Mouse (Mus musculus): ENCODE data around the gene Spink2. TPM values are rescaled to one million over a fixed set of nuclear protein-coding genes. Genes with fewer than 3 reads are reported as not detected.
A peak's percentile ranks its signal among the peaks of the same experiment; 100 is the strongest.
"Not testable (repeated sequence)": the region's sequence is repeated elsewhere in the genome, so short reads cannot be mapped to it uniquely, and the experiment has no call there.

The Spink2 gene
- polyA plus RNA-seq, 1 experiment from 2014 or later = 2.3 TPM

GRCm38 (mm10) chr5:77244331-77244987 lies 33.2 kb upstream of the Spink2 start:
- Histone ChIP-seq H3K9me3 (no peaks in the 10 kb centered on the region), H3K4me1 (0 out of 2 replicates have a peak, but pooled peaks cover 4% of the 10 kb centered on the region), H3K27me3 (no peaks in the 10 kb centered on the region), H3K36me3 (no peaks in the 10 kb centered on the region), H3K4me2 (replicated peaks) (no peak overlapping the region), H3K9ac (no peak overlapping the region), H3K4me3 (no peak overlapping the region), H3K27ac (0 out of 2 replicates have a peak overlapping the region, but pooled peaks have one; percentile 23)
- 0 out of 2 replicates have a peak, but pooled peaks have one; percentile 48 for ATAC-seq (ENCODE audit: insufficient number of reproducible peaks, insufficient read depth, low FRiP score, low TSS enrichment)
- 38% methylated on average over 8 of the region's 8 CpGs for WGBS

- Histone ChIP-seq H3K4me1 (no peaks in the 10 kb centered on the region), H3K9me3 (no peaks in the 10 kb centered on the region), H3K36me3 (no peaks in the 10 kb centered on the region), H3K27me3 (no peaks in the 10 kb centered on the region), H3K27ac (no peak overlapping the region), H3K9ac (no peak overlapping the region), H3K4me3 (no peak overlapping the region), H3K4me2 (replicated peaks) (no peak overlapping the region)
- 80% methylated on average over 2 of the region's 2 CpGs for WGBS
- ATAC-seq (ENCODE audit: insufficient number of reproducible peaks, insufficient read depth, low FRiP score, low TSS enrichment) = no peak
These were observed 25.8 kb upstream of the Spink2 start for GRCm38 (mm10) chr5:77237104-77237503.

GRCm38 (mm10) chr5:77234921-77235320 lies 23.6 kb upstream of the Spink2 start:
- Histone ChIP-seq H3K36me3 (no peaks in the 10 kb centered on the region), H3K4me1 (no peaks in the 10 kb centered on the region), H3K4me2 (replicated peaks) (no peak overlapping the region), H3K4me3 (no peak overlapping the region), H3K9ac (no peak overlapping the region), H3K27ac (no peak overlapping the region), H3K9me3 (no peaks in the 10 kb centered on the region), H3K27me3 (no peaks in the 10 kb centered on the region)
- WGBS = 51% methylated on average over 3 of the region's 3 CpGs
- ATAC-seq (ENCODE audit: insufficient number of reproducible peaks, insufficient read depth, low FRiP score, low TSS enrichment) = no peak

GRCm38 (mm10) chr5:77231863-77232262 lies 20.6 kb upstream of the Spink2 start:
- not testable (repeated sequence) for H3K36me3 ChIP-seq; H3K4me3 ChIP-seq; H3K9ac ChIP-seq; H3K4me1 ChIP-seq; ATAC-seq (ENCODE audit: insufficient number of reproducible peaks, insufficient read depth, low FRiP score, low TSS enrichment); H3K9me3 ChIP-seq; H3K4me2 ChIP-seq (replicated peaks); H3K27ac ChIP-seq; H3K27me3 ChIP-seq
- 83% methylated on average over 4 of the region's 4 CpGs for WGBS

GRCm38 (mm10) chr5:77228986-77229385 lies 17.7 kb upstream of the Spink2 start:
- 16% methylated on average over 1 of the region's 1 CpGs for WGBS
- H3K36me3 ChIP-seq = no peaks in the 10 kb centered on the region
- no peak overlapping the region for H3K27ac ChIP-seq
- no peak; the same call in 1 of the 2 replicates for ATAC-seq (ENCODE audit: insufficient number of reproducible peaks, insufficient read depth, low FRiP score, low TSS enrichment)
- no peak overlapping the region for H3K9ac ChIP-seq
- no peaks in the 10 kb centered on the region for H3K27me3 ChIP-seq
- H3K9me3 ChIP-seq = no peaks in the 10 kb centered on the region
- no peak overlapping the region for H3K4me3 ChIP-seq
- no peak overlapping the region for H3K4me2 ChIP-seq (replicated peaks)
- no peaks in the 10 kb centered on the region for H3K4me1 ChIP-seq

- no peak overlapping the region for H3K9ac ChIP-seq
- H3K36me3 ChIP-seq = no peaks in the 10 kb centered on the region
- no peaks in the 10 kb centered on the region for H3K9me3 ChIP-seq
- no peak overlapping the region for H3K27ac ChIP-seq
- 73% methylated on average over 11 of the region's 11 CpGs for WGBS
- no peaks in the 10 kb centered on the region for H3K27me3 ChIP-seq
- no peak overlapping the region for H3K4me2 ChIP-seq (replicated peaks)
- no peak overlapping the region for H3K4me3 ChIP-seq
- no peaks in the 10 kb centered on the region for H3K4me1 ChIP-seq
- no peak for ATAC-seq (ENCODE audit: insufficient number of reproducible peaks, insufficient read depth, low FRiP score, low TSS enrichment)
These were observed 12.0 kb upstream of the Spink2 start for GRCm38 (mm10) chr5:77223043-77223975.

GRCm38 (mm10) chr5:77217724-77218123 lies 6.5 kb upstream of the Spink2 start:
- H3K36me3 ChIP-seq = no peaks in the 10 kb centered on the region
- no peaks in the 10 kb centered on the region for H3K4me1 ChIP-seq
- H3K27ac ChIP-seq = no peak overlapping the region
- peak; percentile 49; the same call in 1 of the 2 replicates for ATAC-seq (ENCODE audit: insufficient number of reproducible peaks, insufficient read depth, low FRiP score, low TSS enrichment)
- WGBS = 19% methylated on average over 2 of the region's 2 CpGs
- H3K4me2 ChIP-seq (replicated peaks) = peak overlapping the region; percentile 27
- H3K4me3 ChIP-seq = no peak overlapping the region
- no peaks in the 10 kb centered on the region for H3K27me3 ChIP-seq
- no peak overlapping the region for H3K9ac ChIP-seq
- H3K9me3 ChIP-seq = no peaks in the 10 kb centered on the region

- Histone ChIP-seq H3K4me3 (0 out of 2 replicates have a peak overlapping the region, but pooled peaks have one; percentile 3), H3K9ac (no peak overlapping the region), H3K36me3 (no peaks in the 10 kb centered on the region), H3K4me1 (no peaks in the 10 kb centered on the region), H3K4me2 (replicated peaks) (peak overlapping the region; percentile 27), H3K9me3 (no peaks in the 10 kb centered on the region), H3K27ac (no peak overlapping the region), H3K27me3 (no peaks in the 10 kb centered on the region)
- no peak for ATAC-seq (ENCODE audit: insufficient number of reproducible peaks, insufficient read depth, low FRiP score, low TSS enrichment)
- 7% methylated on average over 9 of the region's 9 CpGs for WGBS
These were observed 5.9 kb upstream of the Spink2 start for GRCm38 (mm10) chr5:77217211-77217610.

GRCm38 (mm10) chr5:77206134-77206533 lies 5.1 kb downstream of the Spink2 start:
- Histone ChIP-seq H3K4me3 (no peak overlapping the region), H3K9ac (no peak overlapping the region), H3K9me3 (no peaks in the 10 kb centered on the region), H3K27me3 (no peaks in the 10 kb centered on the region), H3K4me2 (replicated peaks) (no peak overlapping the region), H3K4me1 (peaks cover 1% of the 10 kb centered on the region; the same call in 1 of the 2 replicates), H3K27ac (no peak overlapping the region), H3K36me3 (no peaks in the 10 kb centered on the region)
- 78% methylated on average over 11 of the region's 11 CpGs for WGBS
- no peak for ATAC-seq (ENCODE audit: insufficient number of reproducible peaks, insufficient read depth, low FRiP score, low TSS enrichment)

GRCm38 (mm10) chr5:77202238-77202637 lies 9.0 kb downstream of the Spink2 start:
- Histone ChIP-seq H3K4me3 (no peak overlapping the region), H3K4me1 (no peaks in the 10 kb centered on the region), H3K27me3 (no peaks in the 10 kb centered on the region), H3K9me3 (no peaks in the 10 kb centered on the region), H3K36me3 (no peaks in the 10 kb centered on the region), H3K9ac (no peak overlapping the region), H3K4me2 (replicated peaks) (no peak overlapping the region), H3K27ac (no peak overlapping the region)
- ATAC-seq (ENCODE audit: insufficient number of reproducible peaks, insufficient read depth, low FRiP score, low TSS enrichment) = no peak

- H3K4me2 ChIP-seq (replicated peaks) = no peak overlapping the region
- no peaks in the 10 kb centered on the region for H3K27me3 ChIP-seq
- no peaks in the 10 kb centered on the region for H3K4me1 ChIP-seq
- no peak for ATAC-seq (ENCODE audit: insufficient number of reproducible peaks, insufficient read depth, low FRiP score, low TSS enrichment)
- WGBS = 80% methylated on average over 4 of the region's 4 CpGs
- no peak overlapping the region for H3K9ac ChIP-seq
- no peaks in the 10 kb centered on the region for H3K9me3 ChIP-seq
- no peak overlapping the region for H3K27ac ChIP-seq
- H3K36me3 ChIP-seq = no peaks in the 10 kb centered on the region
- H3K4me3 ChIP-seq = no peak overlapping the region
These were observed 10.6 kb downstream of the Spink2 start for GRCm38 (mm10) chr5:77200695-77201094.

GRCm38 (mm10) chr5:77193951-77194350 lies 17.3 kb downstream of the Spink2 start:
- H3K9ac ChIP-seq = no peak overlapping the region
- H3K4me2 ChIP-seq (replicated peaks) = no peak overlapping the region
- WGBS = 48% methylated on average over 3 of the region's 3 CpGs
- no peak overlapping the region for H3K4me3 ChIP-seq
- ATAC-seq (ENCODE audit: insufficient number of reproducible peaks, insufficient read depth, low FRiP score, low TSS enrichment) = no peak
- H3K36me3 ChIP-seq = no peaks in the 10 kb centered on the region
- H3K27me3 ChIP-seq = no peaks in the 10 kb centered on the region
- H3K27ac ChIP-seq = no peak overlapping the region
- no peaks in the 10 kb centered on the region for H3K4me1 ChIP-seq
- H3K9me3 ChIP-seq = no peaks in the 10 kb centered on the region

Measured in embryonic facial prominence, embryonic 12.5 days (tissue).